Mouse (Mus musculus) forebrain, embryonic 10.5 days (tissue): ENCODE results near the gene Celsr1. TPM values are rescaled to one million over a fixed set of nuclear protein-coding genes. Genes with fewer than 3 reads are reported as not detected.

Source experiments
- DNase-seq: peaks from one replicate; pipeline ENCODE4 v3.0.0-alpha.2; 2017; ENCODE audit warnings: low spot score; ENCODE audit errors: extremely low spot score
- H3K27ac ChIP-seq: fragments of 300-500 bp; sonication (generic); 2 replicates; pipeline ENCODE4 v1.5.1; 2016; ENCODE audit warnings: mild to moderate bottlenecking
- H3K27me3 ChIP-seq: fragments of 300-500 bp; sonication (generic); 2 replicates; pipeline ENCODE4 v1.6.1; 2016; ENCODE audit warnings: mild to moderate bottlenecking; ENCODE audit not compliant: poor library complexity, severe bottlenecking
- H3K36me3 ChIP-seq: fragments of 300-500 bp; sonication (generic); replicated peaks from 2 replicates; pipeline ENCODE4 v1.6.1; 2016; ENCODE audit warnings: mild to moderate bottlenecking, moderate library complexity
- H3K4me1 ChIP-seq: fragments of 300-500 bp; sonication (generic); 2 replicates; pipeline ENCODE4 v1.6.1; 2016
- H3K4me3 ChIP-seq: fragments of 300-500 bp; sonication (generic); 2 replicates; pipeline ENCODE4 v1.5.1; 2016; ENCODE audit warnings: mild to moderate bottlenecking, moderate library complexity
- H3K9me3 ChIP-seq: fragments of 300-500 bp; sonication (generic); 2 replicates; pipeline ENCODE4 v1.6.1; 2016; ENCODE audit warnings: mild to moderate bottlenecking, moderate library complexity
- WGBS: fragments of 180-500 bp; shearing (Covaris S2); methylation state at CpG from one replicate; pipeline ENCODE4 v1.1.7; 2016; 5-methylcytosine and 5-hydroxymethylcytosine counted together
- polyA plus RNA-seq: library from polyadenylated mRNA; unstranded; fragments of >200 nt; fragmentation: Nextera tagmentation; extraction: Ambion mirVana; gene quantifications from 2 replicates; pipeline ENCODE4 v1.2.1, GENCODE M21; 2016

Celsr1 gene
- polyA plus RNA-seq, 1 experiment from 2014 or later: 2.6 TPM

- 80% methylated on average over 6 of the region's 6 CpGs for WGBS
- Histone ChIP-seq H3K27me3 (no peaks in the 10 kb centered on the region), H3K4me1 (peaks cover 17% of the 10 kb centered on the region), H3K9me3 (no peaks in the 10 kb centered on the region), H3K27ac (peak overlapping the region; percentile 17; the same call in 1 of the 2 replicates), H3K36me3 (peaks cover 40% of the 10 kb centered on the region), H3K4me3 (no peak overlapping the region)
- no peak for DNase-seq
Measured at GRCm38 (mm10) chr15:85956202-85956601, 77.4 kb downstream of the Celsr1 start.

- H3K27me3 ChIP-seq: no peaks in the 10 kb centered on the region
- H3K9me3 ChIP-seq: no peaks in the 10 kb centered on the region
- WGBS: 89% methylated on average over 6 of the region's 6 CpGs
- DNase-seq: no peak
- no peak overlapping the region for H3K27ac ChIP-seq
- H3K4me3 ChIP-seq: no peak overlapping the region
- H3K4me1 ChIP-seq: peaks cover 34% of the 10 kb centered on the region
- H3K36me3 ChIP-seq: peaks cover 24% of the 10 kb centered on the region
Measured at GRCm38 (mm10) chr15:85953458-85953857, 80.1 kb downstream of the Celsr1 start.

- Histone ChIP-seq H3K27me3 (no peaks in the 10 kb centered on the region), H3K27ac (peak overlapping the region; percentile 63; the same call in 1 of the 2 replicates), H3K36me3 (peaks cover 7% of the 10 kb centered on the region), H3K4me1 (peaks cover 46% of the 10 kb centered on the region), H3K9me3 (no peaks in the 10 kb centered on the region), H3K4me3 (no peak overlapping the region)
- no peak for DNase-seq
- 71% methylated on average over 16 of the region's 16 CpGs for WGBS
Measured at GRCm38 (mm10) chr15:85949421-85950164, 84.0 kb downstream of the Celsr1 start.

- 37% methylated on average over 8 of the region's 8 CpGs for WGBS
- Histone ChIP-seq H3K36me3 (peaks cover 7% of the 10 kb centered on the region; the same call in 1 of the 2 replicates), H3K4me1 (peaks cover 46% of the 10 kb centered on the region), H3K4me3 (peak overlapping the region; percentile 23), H3K27ac (peak overlapping the region; percentile 74), H3K9me3 (no peaks in the 10 kb centered on the region), H3K27me3 (no peaks in the 10 kb centered on the region)
- DNase-seq: peak; percentile 31
Measured at GRCm38 (mm10) chr15:85947967-85948366, 85.6 kb downstream of the Celsr1 start.

- Histone ChIP-seq H3K27me3 (no peaks in the 10 kb centered on the region), H3K36me3 (peaks cover 7% of the 10 kb centered on the region; the same call in 1 of the 2 replicates), H3K4me3 (peak overlapping the region; percentile 23), H3K9me3 (no peaks in the 10 kb centered on the region), H3K27ac (peak overlapping the region; percentile 74), H3K4me1 (peaks cover 46% of the 10 kb centered on the region)
- DNase-seq: peak; percentile 42
- WGBS: 30% methylated on average over 9 of the region's 9 CpGs
Measured at GRCm38 (mm10) chr15:85947541-85947940, 86.0 kb downstream of the Celsr1 start.

GRCm38 (mm10) chr15:85935627-85936049 is 97.9 kb downstream of the Celsr1 start:
- Histone ChIP-seq H3K27me3 (no peaks in the 10 kb centered on the region), H3K4me3 (no peak overlapping the region), H3K9me3 (no peaks in the 10 kb centered on the region), H3K36me3 (peaks cover 48% of the 10 kb centered on the region), H3K27ac (peak overlapping the region; percentile 70), H3K4me1 (peaks cover 16% of the 10 kb centered on the region)
- peak; percentile 33 for DNase-seq
- WGBS: 25% methylated on average over 5 of the region's 5 CpGs

GRCm38 (mm10) chr15:85928161-85928560 is 105.4 kb downstream of the Celsr1 start:
- DNase-seq: no peak
- Histone ChIP-seq H3K27ac (no peak overlapping the region), H3K4me1 (no peaks in the 10 kb centered on the region), H3K4me3 (no peak overlapping the region), H3K27me3 (no peaks in the 10 kb centered on the region), H3K9me3 (no peaks in the 10 kb centered on the region), H3K36me3 (peaks cover 85% of the 10 kb centered on the region)
- WGBS: 88% methylated on average over 12 of the region's 12 CpGs

GRCm38 (mm10) chr15:85921855-85922254 is 111.7 kb downstream of the Celsr1 start:
- Histone ChIP-seq H3K27ac (no peak overlapping the region), H3K36me3 (peaks cover 90% of the 10 kb centered on the region), H3K9me3 (no peaks in the 10 kb centered on the region), H3K4me3 (no peak overlapping the region), H3K27me3 (no peaks in the 10 kb centered on the region), H3K4me1 (peaks cover 20% of the 10 kb centered on the region)
- no peak for DNase-seq
- WGBS: 95% methylated on average over 11 of the region's 11 CpGs

- WGBS: 78% methylated on average over 8 of the region's 8 CpGs
- H3K27ac ChIP-seq: no peak overlapping the region
- H3K4me3 ChIP-seq: no peak overlapping the region
- H3K36me3 ChIP-seq: peaks cover 89% of the 10 kb centered on the region
- no peaks in the 10 kb centered on the region for H3K27me3 ChIP-seq
- DNase-seq: no peak
- peaks cover 20% of the 10 kb centered on the region for H3K4me1 ChIP-seq
- H3K9me3 ChIP-seq: peaks cover 5% of the 10 kb centered on the region; the same call in 1 of the 2 replicates
Measured at GRCm38 (mm10) chr15:85919892-85920248, 113.7 kb downstream of the Celsr1 start.

GRCm38 (mm10) chr15:85919191-85919891 is 114.2 kb downstream of the Celsr1 start:
- WGBS: 67% methylated on average over 8 of the region's 8 CpGs
- H3K27me3 ChIP-seq: no peaks in the 10 kb centered on the region
- H3K27ac ChIP-seq: peak overlapping the region; percentile 40; the same call in 1 of the 2 replicates
- peaks cover 20% of the 10 kb centered on the region for H3K4me1 ChIP-seq
- no peak overlapping the region for H3K4me3 ChIP-seq
- peaks cover 5% of the 10 kb centered on the region; the same call in 1 of the 2 replicates for H3K9me3 ChIP-seq
- DNase-seq: no peak
- peaks cover 86% of the 10 kb centered on the region for H3K36me3 ChIP-seq

GRCm38 (mm10) chr15:85913605-85914004 is 120.0 kb downstream of the Celsr1 start:
- Histone ChIP-seq H3K27me3 (no peaks in the 10 kb centered on the region), H3K27ac (no peak overlapping the region), H3K4me3 (no peak overlapping the region), H3K9me3 (peaks cover 5% of the 10 kb centered on the region; the same call in 1 of the 2 replicates), H3K4me1 (no peaks in the 10 kb centered on the region), H3K36me3 (peaks cover 41% of the 10 kb centered on the region)
- peak; percentile 84 for DNase-seq
- WGBS: 32% methylated on average over 2 of the region's 2 CpGs

GRCm38 (mm10) chr15:85909931-85910330 is 123.6 kb downstream of the Celsr1 start:
- WGBS: 79% methylated on average over 10 of the region's 10 CpGs
- no peaks in the 10 kb centered on the region for H3K27me3 ChIP-seq
- peaks cover 22% of the 10 kb centered on the region for H3K36me3 ChIP-seq
- no peak overlapping the region for H3K27ac ChIP-seq
- DNase-seq: no peak
- H3K4me1 ChIP-seq: no peaks in the 10 kb centered on the region
- H3K9me3 ChIP-seq: no peaks in the 10 kb centered on the region
- no peak overlapping the region for H3K4me3 ChIP-seq

- WGBS: 97% methylated on average over 3 of the region's 3 CpGs
- no peak overlapping the region for H3K27ac ChIP-seq
- H3K4me1 ChIP-seq: no peaks in the 10 kb centered on the region
- no peaks in the 10 kb centered on the region for H3K27me3 ChIP-seq
- H3K9me3 ChIP-seq: no peaks in the 10 kb centered on the region
- no peak for DNase-seq
- peaks cover 21% of the 10 kb centered on the region for H3K36me3 ChIP-seq
- H3K4me3 ChIP-seq: no peak overlapping the region
Measured at GRCm38 (mm10) chr15:85909492-85909829, 124.1 kb downstream of the Celsr1 start.
